Comparison of ENCODE assay signal across 8 mouse cellular contexts in the genomic region with DNA sequence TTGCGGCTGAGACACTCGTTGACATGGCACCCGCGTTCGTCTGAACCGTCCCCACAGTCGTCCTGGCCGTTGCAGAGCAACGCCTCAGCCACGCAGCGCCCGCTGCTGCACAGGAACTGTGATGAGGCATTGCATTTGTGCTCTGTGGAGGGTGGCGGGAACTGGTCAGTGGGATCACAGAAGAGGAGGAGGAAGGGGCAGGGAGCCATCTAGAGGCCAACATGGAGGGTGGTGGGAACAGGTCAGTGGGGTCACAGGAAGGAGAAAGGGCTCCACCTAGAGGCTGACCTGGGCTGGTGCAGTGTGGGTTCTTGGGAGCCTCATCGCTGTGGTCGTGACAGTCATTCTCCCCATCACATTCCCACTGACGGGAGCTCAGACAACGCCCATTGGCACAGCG. TPM values are rescaled to one million over a fixed set of nuclear protein-coding genes. Genes with fewer than 3 reads are reported as not detected.
DNase-seq lines count a peak whose midpoint lies in the region; ATAC-seq and TF ChIP-seq lines count a peak whose summit lies in the region.

No protein-coding gene starts in this region.

- no peak overlapping the region for H3K27ac ChIP-seq in heart, postnatal 0 days (ENCODE audit: low read depth)
- no peak overlapping the region for H3K27ac ChIP-seq in CH12.LX (ENCODE audit: insufficient read depth, low read depth)

- dilution Hi-C loops in CH12.LX (cut with MboI; ENCODE audit: extremely low pct_ligation_motif_present, extremely low pct_unique_long_range_greater_than_20kb, low sequenced_read_pairs): no loop called here

- H3K9ac ChIP-seq in heart, postnatal 0 days (replicated peaks; ENCODE audit: low read depth, low read length): no peak overlapping the region
- H3K9ac ChIP-seq in CH12.LX (ENCODE audit: insufficient read depth, low read depth): no peak overlapping the region

- no peak for TF ChIP-seq EP300 in heart, postnatal 0 days (IDR thresholded peaks at IDR 0.05; ENCODE audit: low read depth)
- TF ChIP-seq EP300 in CH12.LX (IDR thresholded peaks at IDR 0.05; ENCODE audit: low read length): no peak

- H3K27me3 ChIP-seq in heart, postnatal 0 days (ENCODE audit: control insufficient read depth, insufficient read depth, low read length): no peaks in the 10 kb centered on the region
- no peaks in the 10 kb centered on the region for H3K27me3 ChIP-seq in CH12.LX (replicated peaks)

- no peak overlapping the region for H3K4me3 ChIP-seq in heart, postnatal 0 days (ENCODE audit: low read depth, low read length)
- H3K4me3 ChIP-seq in CH12.LX (replicated peaks in 1 of 3; ENCODE audit: low read depth in 2 of 3, low read length in 2 of 3, poor library complexity in 1 of 3): no peak overlapping the region

- peak; percentile 44 for TF ChIP-seq CTCF in heart, postnatal 0 days (IDR thresholded peaks at IDR 0.05; ENCODE audit: low read depth)
- TF ChIP-seq CTCF in CH12.LX (conservative IDR thresholded peaks at IDR 0.05 in 1 of 2, IDR thresholded peaks at IDR 0.05 in 1 of 2; ENCODE audit: low read depth in 2 of 2, low read length in 2 of 2): peak; percentile 91 to 99

- peaks cover 27% of the 10 kb centered on the region for H3K36me3 ChIP-seq in heart, postnatal 0 days (replicated peaks; ENCODE audit: control insufficient read depth, insufficient read depth, low read length)
- peaks cover 98 to 99% of the 10 kb centered on the region in 2 experiments for H3K36me3 ChIP-seq in CH12.LX (replicated peaks in 1 of 2; ENCODE audit: control insufficient read depth in 1 of 2, insufficient read depth in 1 of 2, low read length in 1 of 2)

- TF ChIP-seq POLR2A in CH12.LX (IDR thresholded peaks at IDR 0.05; ENCODE audit: low read depth, low read length): no peak

- WGBS in heart, postnatal 0 days: 81% methylated on average over 18 of the region's 18 CpGs

- no peak for DNase-seq in heart, postnatal 0 days (ENCODE audit: low spot score)
- no peak for DNase-seq in heart, adult 18-20 months
- peak; percentile 58 for DNase-seq in CH12.LX (ENCODE audit: extremely low read depth)
- DNase-seq in cerebellum, postnatal 36 days: peak; percentile 43 to 45
- peak; percentile 31 for DNase-seq in lung, postnatal 14 days
- DNase-seq in thymus, postnatal 4 days: peak; percentile 56
- DNase-seq in left cerebral cortex, adult 9 months (ENCODE audit: low spot score in 2 of 2): no peak
- no peak for DNase-seq in right cerebral cortex, postnatal 4 days

- no peak overlapping the region for H3K4me2 ChIP-seq in heart, postnatal 0 days (ENCODE audit: low read depth, low read length)
- H3K4me2 ChIP-seq in CH12.LX (ENCODE audit: insufficient read depth, low read depth, poor library complexity, severe bottlenecking): no peak overlapping the region

- H3K4me1 ChIP-seq in heart, postnatal 0 days (ENCODE audit: control insufficient read depth, insufficient read depth): no peaks in the 10 kb centered on the region
- no peaks in the 10 kb centered on the region for H3K4me1 ChIP-seq in CH12.LX (ENCODE audit: control insufficient read depth in 1 of 2, insufficient read depth in 2 of 2)

- in situ Hi-C loops in CH12.LX (cut with MboI; ENCODE audit: low pct_ligation_motif_present, low pct_unique_long_range_greater_than_20kb, low sequenced_read_pairs): no loop called here

- no peaks in the 10 kb centered on the region for H3K9me3 ChIP-seq in heart, postnatal 0 days (replicated peaks; ENCODE audit: control insufficient read depth, low read length)
- H3K9me3 ChIP-seq in CH12.LX (replicated peaks; ENCODE audit: low read length): no peaks in the 10 kb centered on the region

- no peaks in the 10 kb centered on the region for H3K79me2 ChIP-seq in CH12.LX (replicated peaks; ENCODE audit: control insufficient read depth, extremely low read depth, insufficient read depth, poor library complexity, severe bottlenecking)

- TF ChIP-seq RAD21 in CH12.LX (IDR thresholded peaks at IDR 0.05; ENCODE audit: low read depth, low read length): peak; percentile 78

- no peak; the same call in 1 of the 2 replicates for ATAC-seq in heart, postnatal 0 days (ENCODE audit: insufficient read depth, low read depth)

TF ChIP-seq in CH12.LX, 34 proteins besides CTCF, POLR2A, EP300 and RAD21:
- TF ChIP-seq NELFE (IDR thresholded peaks at IDR 0.05; ENCODE audit: low read depth, low read length): peak; percentile 67; the same call in 1 of the 2 replicates
- peak; percentile 77 for TF ChIP-seq SMC3 (IDR thresholded peaks at IDR 0.05; ENCODE audit: low read depth, low read length)
- TF ChIP-seq HCFC1 (IDR thresholded peaks at IDR 0.05; ENCODE audit: low read depth, low read length): no peak
- TF ChIP-seq MXI1 (IDR thresholded peaks at IDR 0.05; ENCODE audit: low read depth, low read length): no peak
TF ChIP-seq in CH12.LX: peak in this region for 2.

RNA-seq across cellular contexts. Expression of a gene that starts 21.3 kb away (rescaled TPM):
- total RNA-seq in heart, postnatal 0 days (2014; rRNA removed; ENCODE audit: low replicate concordance): not detected in 2 replicates
- 0.41 and 0.49 TPM in 2 replicates for polyA plus RNA-seq in heart, postnatal 0 days (2015; fragmentation: Nextera tagmentation; extraction: Ambion mirVana)
- under 1 TPM; 0.35 to 0.39 TPM for total RNA-seq in heart, adult 18-20 months (2021)
- total RNA-seq in CH12.LX (2012; rRNA removed): 0.13 TPM in 1 of 2 replicates, not detected in the other
- not detected in 2 replicates for total RNA-seq in CH12.LX (2014; rRNA removed)
- polyA plus RNA-seq in CH12.LX (2012; ENCODE audit: insufficient read length, low read depth): 0.14 and 0.15 TPM in 2 replicates

RNA-seq across cellular contexts. Expression of a gene that starts 33.5 kb away (rescaled TPM):
- 109 and 161 TPM in 2 replicates for total RNA-seq in heart, postnatal 0 days (2014; rRNA removed; ENCODE audit: low replicate concordance)
- polyA plus RNA-seq in heart, postnatal 0 days (2015; fragmentation: Nextera tagmentation; extraction: Ambion mirVana): 47.9 and 51.5 TPM in 2 replicates
- total RNA-seq in heart, adult 18-20 months (2021): 10 to 100 TPM; 39.3 to 44.7 TPM
- total RNA-seq in CH12.LX (2012; rRNA removed) (252 and 317 TPM in 2 replicates), CH12.LX (2014; rRNA removed) (267 and 273 TPM in 2 replicates)
- polyA plus RNA-seq in CH12.LX (2012; ENCODE audit: insufficient read length, low read depth): 315 and 353 TPM in 2 replicates

RNA-seq across cellular contexts. Expression of a gene that starts 40.9 kb away (rescaled TPM):
- 43.8 and 68.3 TPM in 2 replicates for total RNA-seq in heart, postnatal 0 days (2014; rRNA removed; ENCODE audit: low replicate concordance)
- 46.4 and 47.6 TPM in 2 replicates for polyA plus RNA-seq in heart, postnatal 0 days (2015; fragmentation: Nextera tagmentation; extraction: Ambion mirVana)
- 10 to 100 TPM; 23.9 to 27.0 TPM for total RNA-seq in heart, adult 18-20 months (2021)
- total RNA-seq in CH12.LX (2012; rRNA removed) (0.47 and 0.80 TPM in 2 replicates), CH12.LX (2014; rRNA removed) (not detected in 2 replicates)
- not detected in 2 replicates for polyA plus RNA-seq in CH12.LX (2012; ENCODE audit: insufficient read length, low read depth)

RNA-seq across cellular contexts. Expression of a gene that starts 54.2 kb away (rescaled TPM):
- 0.08 TPM in 1 of 2 replicates, not detected in the other for total RNA-seq in heart, postnatal 0 days (2014; rRNA removed; ENCODE audit: low replicate concordance)
- polyA plus RNA-seq in heart, postnatal 0 days (2015; fragmentation: Nextera tagmentation; extraction: Ambion mirVana): 0.30 TPM in 1 of 2 replicates, not detected in the other
- total RNA-seq in heart, adult 18-20 months (2021): under 1 TPM; 0.37 to 0.54 TPM
- total RNA-seq in CH12.LX (2012; rRNA removed) (0.08 and 0.42 TPM in 2 replicates), CH12.LX (2014; rRNA removed) (0.50 TPM in 1 of 2 replicates, not detected in the other)
- polyA plus RNA-seq in CH12.LX (2012; ENCODE audit: insufficient read length, low read depth): 0.79 and 0.93 TPM in 2 replicates

Comparison
In these comparisons a context has a peak if more than half of its experiments do, and no peak if none do; other contexts are left out.
1. DNase-seq: peak in CH12.LX (single experiment), cerebellum, postnatal 36 days (2 of 2), lung, postnatal 14 days (single experiment) and thymus, postnatal 4 days (single experiment); none in heart, postnatal 0 days (single experiment), heart, adult 18-20 months (0 of 2), left cerebral cortex, adult 9 months (0 of 2) and right cerebral cortex, postnatal 4 days (single experiment).
2. RNA of a gene that starts 40.9 kb away (total RNA-seq): 43.8 to 68.3 TPM in heart, postnatal 0 days and 23.9 to 27.0 TPM in heart, adult 18-20 months; 0.47 to 0.80 TPM in CH12.LX; every median in the first group is over 10 times any median in the second.